Mouse (Mus musculus): ENCODE data around the gene Morn2. TPM values are rescaled to one million over a fixed set of nuclear protein-coding genes. Genes with fewer than 3 reads are reported as not detected.
A peak's percentile ranks its signal among the peaks of the same experiment; 100 is the strongest.
"Not testable (repeated sequence)": the region's sequence is repeated elsewhere in the genome, so short reads cannot be mapped to it uniquely, and the experiment has no call there.

The Morn2 gene
- polyA plus RNA-seq, 1 experiment: 0.46 TPM

GRCm38 (mm10) chr17:80267065-80267464 lies 22.9 kb upstream of the Morn2 start:
- TF ChIP-seq CTCF (IDR thresholded peaks at IDR 0.05; ENCODE audit: extremely low read depth, insufficient read depth, insufficient read length, insufficient replicate concordance) (no peak), POLR2A (IDR thresholded peaks at IDR 0.05; ENCODE audit: low read depth, low read length) (no peak)
- no peak overlapping the region for H3K4me3 ChIP-seq (ENCODE audit: extremely low read depth, insufficient read depth, insufficient read length)
- no peak for DNase-seq (ENCODE audit: low read depth in 1 of 2, low spot score in 2 of 2)
- peaks cover 43% of the 10 kb centered on the region for H3K36me3 ChIP-seq (ENCODE audit: control insufficient read depth, insufficient read depth, low read length)
- no peaks in the 10 kb centered on the region for H3K4me1 ChIP-seq (ENCODE audit: control insufficient read depth, insufficient read depth, insufficient read length)
- no peaks in the 10 kb centered on the region for H3K27me3 ChIP-seq (ENCODE audit: control insufficient read depth, insufficient read depth, low read length)
- 91% methylated on average over 4 of the region's 4 CpGs for WGBS
- no peak overlapping the region for H3K27ac ChIP-seq (ENCODE audit: insufficient read depth, low read length)

GRCm38 (mm10) chr17:80268151-80268550 lies 21.9 kb upstream of the Morn2 start:
- WGBS: 92% methylated on average over 3 of the region's 3 CpGs
- no peaks in the 10 kb centered on the region for H3K4me1 ChIP-seq (ENCODE audit: control insufficient read depth, insufficient read depth, insufficient read length)
- TF ChIP-seq POLR2A (IDR thresholded peaks at IDR 0.05; ENCODE audit: low read depth, low read length): no peak
- TF ChIP-seq CTCF (IDR thresholded peaks at IDR 0.05; ENCODE audit: extremely low read depth, insufficient read depth, insufficient read length, insufficient replicate concordance): no peak
- no peak for DNase-seq (ENCODE audit: low read depth in 1 of 2, low spot score in 2 of 2)
- peaks cover 45% of the 10 kb centered on the region for H3K36me3 ChIP-seq (ENCODE audit: control insufficient read depth, insufficient read depth, low read length)
- H3K27me3 ChIP-seq (ENCODE audit: control insufficient read depth, insufficient read depth, low read length): no peaks in the 10 kb centered on the region
- H3K4me3 ChIP-seq (ENCODE audit: extremely low read depth, insufficient read depth, insufficient read length): no peak overlapping the region
- no peak overlapping the region for H3K27ac ChIP-seq (ENCODE audit: insufficient read depth, low read length)

- DNase-seq (ENCODE audit: low read depth in 1 of 2, low spot score in 2 of 2); H3K27ac ChIP-seq (ENCODE audit: insufficient read depth, low read length); H3K4me3 ChIP-seq (ENCODE audit: extremely low read depth, insufficient read depth, insufficient read length); H3K27me3 ChIP-seq (ENCODE audit: control insufficient read depth, insufficient read depth, low read length); H3K4me1 ChIP-seq (ENCODE audit: control insufficient read depth, insufficient read depth, insufficient read length): not testable (repeated sequence)
- H3K36me3 ChIP-seq (ENCODE audit: control insufficient read depth, insufficient read depth, low read length): peaks cover 46% of the 10 kb centered on the region
- WGBS: 94% methylated on average over 7 of the region's 7 CpGs
Observed at GRCm38 (mm10) chr17:80270622-80271021, 19.4 kb upstream of the Morn2 start.

- no peaks in the 10 kb centered on the region for H3K4me1 ChIP-seq (ENCODE audit: control insufficient read depth, insufficient read depth, insufficient read length)
- 92% methylated on average over 4 of the region's 4 CpGs for WGBS
- TF ChIP-seq POLR2A (IDR thresholded peaks at IDR 0.05; ENCODE audit: low read depth, low read length) (no peak), CTCF (IDR thresholded peaks at IDR 0.05; ENCODE audit: extremely low read depth, insufficient read depth, insufficient read length, insufficient replicate concordance) (no peak)
- H3K4me3 ChIP-seq (ENCODE audit: extremely low read depth, insufficient read depth, insufficient read length): no peak overlapping the region
- peaks cover 37% of the 10 kb centered on the region for H3K36me3 ChIP-seq (ENCODE audit: control insufficient read depth, insufficient read depth, low read length)
- DNase-seq (ENCODE audit: low read depth in 1 of 2, low spot score in 2 of 2): no peak
- no peak overlapping the region for H3K27ac ChIP-seq (ENCODE audit: insufficient read depth, low read length)
- H3K27me3 ChIP-seq (ENCODE audit: control insufficient read depth, insufficient read depth, low read length): no peaks in the 10 kb centered on the region
Observed at GRCm38 (mm10) chr17:80278255-80278654, 11.7 kb upstream of the Morn2 start.

- peaks cover 31% of the 10 kb centered on the region for H3K36me3 ChIP-seq (ENCODE audit: control insufficient read depth, insufficient read depth, low read length)
- H3K4me3 ChIP-seq (ENCODE audit: extremely low read depth, insufficient read depth, insufficient read length): no peak overlapping the region
- no peaks in the 10 kb centered on the region for H3K4me1 ChIP-seq (ENCODE audit: control insufficient read depth, insufficient read depth, insufficient read length)
- no peak overlapping the region for H3K27ac ChIP-seq (ENCODE audit: insufficient read depth, low read length)
- no peak for DNase-seq (ENCODE audit: low read depth in 1 of 2, low spot score in 2 of 2)
- TF ChIP-seq POLR2A (IDR thresholded peaks at IDR 0.05; ENCODE audit: low read depth, low read length): no peak
- WGBS: 95% methylated on average over 8 of the region's 8 CpGs
- no peaks in the 10 kb centered on the region for H3K27me3 ChIP-seq (ENCODE audit: control insufficient read depth, insufficient read depth, low read length)
Observed at GRCm38 (mm10) chr17:80279340-80280070, 10.5 kb upstream of the Morn2 start.

GRCm38 (mm10) chr17:80284446-80284845 lies 5.6 kb upstream of the Morn2 start:
- no peak overlapping the region for H3K4me3 ChIP-seq (ENCODE audit: extremely low read depth, insufficient read depth, insufficient read length)
- no peaks in the 10 kb centered on the region for H3K27me3 ChIP-seq (ENCODE audit: control insufficient read depth, insufficient read depth, low read length)
- TF ChIP-seq CTCF (IDR thresholded peaks at IDR 0.05; ENCODE audit: extremely low read depth, insufficient read depth, insufficient read length, insufficient replicate concordance) (no peak), POLR2A (IDR thresholded peaks at IDR 0.05; ENCODE audit: low read depth, low read length) (no peak)
- DNase-seq (ENCODE audit: low read depth in 1 of 2, low spot score in 2 of 2): no peak
- WGBS: 76% methylated on average over 4 of the region's 4 CpGs
- no peak overlapping the region for H3K27ac ChIP-seq (ENCODE audit: insufficient read depth, low read length)
- peaks cover 5% of the 10 kb centered on the region; the same call in 1 of the 2 replicates for H3K4me1 ChIP-seq (ENCODE audit: control insufficient read depth, insufficient read depth, insufficient read length)
- peaks cover 7% of the 10 kb centered on the region for H3K36me3 ChIP-seq (ENCODE audit: control insufficient read depth, insufficient read depth, low read length)

- TF ChIP-seq POLR2A (IDR thresholded peaks at IDR 0.05; ENCODE audit: low read depth, low read length) (no peak), CTCF (IDR thresholded peaks at IDR 0.05; ENCODE audit: extremely low read depth, insufficient read depth, insufficient read length, insufficient replicate concordance) (no peak)
- Histone ChIP-seq H3K4me1 (ENCODE audit: control insufficient read depth, insufficient read depth, insufficient read length) (peaks cover 5% of the 10 kb centered on the region; the same call in 1 of the 2 replicates), H3K27ac (ENCODE audit: insufficient read depth, low read length) (peak overlapping the region; percentile 83), H3K36me3 (ENCODE audit: control insufficient read depth, insufficient read depth, low read length) (no peaks in the 10 kb centered on the region), H3K4me3 (ENCODE audit: extremely low read depth, insufficient read depth, insufficient read length) (no peak overlapping the region), H3K27me3 (ENCODE audit: control insufficient read depth, insufficient read depth, low read length) (no peaks in the 10 kb centered on the region)
- no peak for DNase-seq (ENCODE audit: low read depth in 1 of 2, low spot score in 2 of 2)
- 54% methylated on average over 6 of the region's 6 CpGs for WGBS
Observed at GRCm38 (mm10) chr17:80288012-80288411, 2.0 kb upstream of the Morn2 start.

Data from spleen, adult 2 months (tissue).